ENCODE assay signal across 9 mouse cellular contexts in the genomic region with DNA sequence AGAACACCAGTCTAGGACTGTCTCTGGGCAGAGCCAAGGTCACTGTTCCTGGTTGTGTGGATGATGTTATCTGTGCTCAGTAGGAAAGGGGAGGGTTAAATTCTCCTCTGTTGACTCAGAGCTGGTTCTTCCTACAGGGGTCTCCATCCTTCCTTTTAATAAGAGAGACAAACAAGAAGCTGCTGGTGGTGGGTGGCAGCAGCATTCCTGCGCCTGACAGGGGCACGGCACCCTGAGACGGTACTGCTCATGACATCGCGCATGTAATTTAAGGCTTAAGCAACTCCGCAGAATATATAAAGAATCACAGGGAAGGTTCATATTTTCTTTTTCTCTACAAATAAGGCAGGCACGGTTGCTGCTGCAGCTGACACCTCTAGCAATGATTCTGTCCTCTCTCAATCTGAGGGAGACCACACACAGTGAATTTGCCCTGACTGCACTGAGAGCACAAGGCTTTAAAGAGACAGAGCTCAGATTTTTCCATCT.
DNase-seq lines count a peak whose midpoint lies in the region; ATAC-seq and TF ChIP-seq lines count a peak whose summit lies in the region.
"Had no signal": no experiment of that assay in that cellular context is flagged by ENCODE, and none has a peak within 500 bp of the region (broad histone marks: within the 10 kb centered on the region; RNA-seq: fewer than 3 reads in every experiment).

No protein-coding gene starts in this region.

- no peaks in the 10 kb centered on the region for H3K27me3 ChIP-seq in embryonic facial prominence, embryonic 11.5 days (ENCODE audit: control insufficient read depth, insufficient read depth, low read length)
- no peaks in the 10 kb centered on the region for H3K27me3 ChIP-seq in hindbrain, postnatal 0 days (ENCODE audit: insufficient read depth, low read length)
- no peaks in the 10 kb centered on the region for H3K27me3 ChIP-seq in neural tube, embryonic 12.5 days (replicated peaks)
- H3K27me3 ChIP-seq: limb, embryonic 15.5 days had no signal

- H3K27ac ChIP-seq in embryonic facial prominence, embryonic 11.5 days (replicated peaks; ENCODE audit: low read depth, low read length) = no peak overlapping the region
- peak overlapping the region; percentile 68 for H3K27ac ChIP-seq in hindbrain, postnatal 0 days
- H3K27ac ChIP-seq in neural tube, embryonic 12.5 days = peak overlapping the region; percentile 21; the same call in 1 of the 2 replicates
- H3K27ac ChIP-seq: limb, embryonic 15.5 days had no signal

- no peak overlapping the region for H3K4me3 ChIP-seq in embryonic facial prominence, embryonic 11.5 days (ENCODE audit: low read depth, low read length)
- H3K4me3 ChIP-seq in hindbrain, postnatal 0 days (ENCODE audit: low read length) = no peak overlapping the region
- H3K4me3 ChIP-seq in neural tube, embryonic 12.5 days = no peak overlapping the region
- H3K4me3 ChIP-seq: limb, embryonic 15.5 days had no signal

- no peaks in the 10 kb centered on the region for H3K4me1 ChIP-seq in embryonic facial prominence, embryonic 11.5 days (ENCODE audit: control insufficient read depth, insufficient read depth, low read length)
- H3K4me1 ChIP-seq in hindbrain, postnatal 0 days (ENCODE audit: insufficient read depth, low read length) = peaks cover 23% of the 10 kb centered on the region
- H3K4me1 ChIP-seq in neural tube, embryonic 12.5 days = peaks cover 37% of the 10 kb centered on the region

- no peak overlapping the region for H3K4me2 ChIP-seq in embryonic facial prominence, embryonic 11.5 days (ENCODE audit: low read depth, low read length)
- H3K4me2 ChIP-seq in hindbrain, postnatal 0 days (ENCODE audit: low read depth, low read length) = peak overlapping the region; percentile 19
- H3K4me2 ChIP-seq in neural tube, embryonic 12.5 days (replicated peaks) = peak overlapping the region; percentile 32
- H3K4me2 ChIP-seq: limb, embryonic 15.5 days had no signal

- peak; percentile 40 for TF ChIP-seq CTCF in hindbrain, postnatal 0 days (IDR thresholded peaks at IDR 0.05; ENCODE audit: low read depth)

- no peak for ATAC-seq in embryonic facial prominence, embryonic 11.5 days (replicated peaks; ENCODE audit: insufficient number of reproducible peaks, low FRiP score, low TSS enrichment, low read depth)
- peak; percentile 68 for ATAC-seq in hindbrain, postnatal 0 days
- ATAC-seq in neural tube, embryonic 12.5 days (ENCODE audit: low FRiP score, low read depth) = peak; percentile 22; the same call in 1 of the 2 replicates

- H3K9me3 ChIP-seq in embryonic facial prominence, embryonic 11.5 days (replicated peaks; ENCODE audit: control insufficient read depth, low read length) = no peaks in the 10 kb centered on the region
- H3K9me3 ChIP-seq in hindbrain, postnatal 0 days (ENCODE audit: low read length) = no peaks in the 10 kb centered on the region
- H3K9me3 ChIP-seq in neural tube, embryonic 12.5 days = no peaks in the 10 kb centered on the region
- H3K9me3 ChIP-seq: limb, embryonic 15.5 days had no signal

- intact Hi-C loops in heart, postnatal 25 days (cut with DNase I) = no loop called here

- peak; percentile 58 for DNase-seq in heart, adult 11 months
- no peak for DNase-seq in heart, postnatal 25 days (ENCODE audit: low spot score)
- DNase-seq in embryonic facial prominence, embryonic 11.5 days (ENCODE audit: low spot score) = peak; percentile 55
- peak; percentile 72 for DNase-seq in hindbrain, postnatal 0 days (ENCODE audit: low spot score)
- no peak for DNase-seq in gastrocnemius, adult 18-20 months (ENCODE audit: low spot score)
- DNase-seq in adrenal gland, adult 2 months = no peak
- no peak for DNase-seq in spleen, postnatal 10 days (ENCODE audit: low spot score in 2 of 2)

- 17% methylated on average over 7 of the region's 7 CpGs for WGBS in embryonic facial prominence, embryonic 11.5 days
- WGBS in hindbrain, postnatal 0 days = 6% methylated on average over 7 of the region's 7 CpGs
- WGBS in neural tube, embryonic 12.5 days = 24% methylated on average over 7 of the region's 7 CpGs

- no peak overlapping the region for H3K9ac ChIP-seq in embryonic facial prominence, embryonic 11.5 days (replicated peaks; ENCODE audit: low read length)
- H3K9ac ChIP-seq in hindbrain, postnatal 0 days (replicated peaks; ENCODE audit: low read length) = no peak overlapping the region
- H3K9ac ChIP-seq in neural tube, embryonic 12.5 days = no peak overlapping the region
- H3K9ac ChIP-seq: limb, embryonic 15.5 days had no signal

- no peaks in the 10 kb centered on the region for H3K36me3 ChIP-seq in embryonic facial prominence, embryonic 11.5 days (replicated peaks; ENCODE audit: control insufficient read depth, insufficient read depth, low read depth, low read length)
- no peaks in the 10 kb centered on the region for H3K36me3 ChIP-seq in hindbrain, postnatal 0 days (ENCODE audit: insufficient read depth, low read length)
- H3K36me3 ChIP-seq in neural tube, embryonic 12.5 days = no peaks in the 10 kb centered on the region
- H3K36me3 ChIP-seq: limb, embryonic 15.5 days had no signal

Comparison
In these comparisons a context has a peak if more than half of its experiments do, and no peak if none do; other contexts are left out.
1. DNase-seq: peak in heart, adult 11 months (single experiment), embryonic facial prominence, embryonic 11.5 days (single experiment) and hindbrain, postnatal 0 days (single experiment); none in heart, postnatal 25 days (single experiment), gastrocnemius, adult 18-20 months (single experiment), adrenal gland, adult 2 months (single experiment) and spleen, postnatal 10 days (0 of 2).